Mouse (Mus musculus): ENCODE measurements around the gene Galnt16.

DNA sequence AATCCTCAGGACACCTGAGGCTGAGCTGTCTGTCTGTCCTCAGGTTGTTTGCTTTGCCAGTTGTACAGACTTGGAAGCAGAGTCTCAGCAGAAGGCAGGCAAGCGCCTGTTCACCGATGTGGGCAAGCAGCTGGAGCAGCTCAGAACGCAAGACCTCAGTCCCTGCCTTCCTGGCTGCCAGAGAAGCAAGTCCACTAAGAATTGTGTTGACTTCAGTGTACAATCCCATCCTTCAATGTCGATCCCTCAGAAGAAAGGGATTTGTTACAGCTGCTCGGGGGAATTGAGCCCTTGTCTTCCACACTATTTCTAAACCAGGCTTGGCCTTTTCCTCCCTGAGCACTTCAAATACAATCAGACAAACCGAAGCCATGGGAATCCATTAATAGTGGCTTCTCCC, 20.2 kb downstream of the Galnt16 start:
- no peak for TF ChIP-seq POLR2A (IDR thresholded peaks at IDR 0.05; ENCODE audit: insufficient read depth, low read depth, low read length)
- TF ChIP-seq CTCF (IDR thresholded peaks at IDR 0.05; ENCODE audit: insufficient read depth, low read depth, low read length): no peak
